Mouse (Mus musculus) adipose tissue, adult 10 weeks (tissue): Measurements from ENCODE around the gene Pcyt1a. TPM values are rescaled to one million over a fixed set of nuclear protein-coding genes. Genes with fewer than 3 reads are reported as not detected.

Source experiments
- polyA plus RNA-seq: library from polyadenylated mRNA; stranded (reverse); fragments of 350-450 nt; fragmentation: Illumina TruSeq; extraction: RNeasy Lipid Tissue Mini Kit (QIAGEN cat#74804); gene quantifications from one replicate; pipeline ENCODE4 v1.2.3, GENCODE M21; 2014; ENCODE audit warnings: low read depth, low replicate concordance

Gene Pcyt1a
- polyA plus RNA-seq: 27.3 TPM

DNA sequence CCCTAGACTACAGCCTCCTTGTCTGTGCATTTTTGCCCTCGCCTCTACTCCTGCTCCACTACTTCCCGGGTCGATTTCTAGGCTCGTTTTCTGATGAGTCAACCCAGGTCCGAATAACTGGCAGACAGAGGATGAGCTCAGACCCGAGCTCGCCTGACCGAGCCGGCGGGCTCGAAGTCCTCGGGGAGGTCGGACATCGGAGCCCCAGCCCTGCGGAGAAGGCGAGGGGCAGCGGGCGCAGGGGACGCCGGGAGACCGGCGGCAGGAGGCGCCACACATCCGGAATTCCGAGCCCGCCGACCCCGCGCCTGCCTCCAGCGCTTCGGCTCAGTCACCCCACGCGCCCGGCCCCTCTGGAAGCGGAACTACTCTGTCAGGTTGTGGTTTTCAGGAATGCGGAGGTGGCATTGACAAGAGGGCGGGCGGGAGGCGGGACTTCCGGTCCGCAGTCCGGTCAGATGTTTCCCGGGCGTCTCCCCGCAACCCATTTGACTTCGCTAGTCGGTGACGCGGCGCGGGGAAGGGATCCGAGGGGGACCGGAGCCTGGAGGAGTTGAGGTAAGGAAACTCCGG is at the start of gene Pcyt1a:
Gene Pcyt1a (plus strand): TSS at position 448 of the 573 bp plus-strand sequence.

DNA sequence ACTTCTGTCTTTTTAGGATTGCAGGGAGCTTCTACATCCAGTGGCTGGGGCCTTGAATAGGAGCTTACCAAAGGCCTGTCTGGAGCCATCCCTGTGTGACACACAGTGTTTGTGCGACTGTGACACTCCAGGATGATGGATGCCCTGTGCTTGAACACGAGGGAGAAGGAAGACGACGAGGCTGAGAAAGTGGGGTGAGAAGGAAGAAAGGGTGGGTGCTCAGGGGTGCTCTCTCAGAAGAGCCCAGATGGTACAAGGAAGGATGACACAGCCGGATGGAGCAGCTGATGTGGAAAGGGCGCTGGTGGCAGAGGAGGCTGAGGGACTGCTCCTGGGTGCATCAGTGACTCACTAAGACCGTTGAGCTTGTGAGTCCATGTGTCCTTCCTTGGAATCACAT is 30.5 kb upstream of the Pcyt1a start, which contains the start of gene Tm4sf19:
Gene Tm4sf19 (plus strand): TSS at position 240 of the 400 bp plus-strand sequence.

DNA sequence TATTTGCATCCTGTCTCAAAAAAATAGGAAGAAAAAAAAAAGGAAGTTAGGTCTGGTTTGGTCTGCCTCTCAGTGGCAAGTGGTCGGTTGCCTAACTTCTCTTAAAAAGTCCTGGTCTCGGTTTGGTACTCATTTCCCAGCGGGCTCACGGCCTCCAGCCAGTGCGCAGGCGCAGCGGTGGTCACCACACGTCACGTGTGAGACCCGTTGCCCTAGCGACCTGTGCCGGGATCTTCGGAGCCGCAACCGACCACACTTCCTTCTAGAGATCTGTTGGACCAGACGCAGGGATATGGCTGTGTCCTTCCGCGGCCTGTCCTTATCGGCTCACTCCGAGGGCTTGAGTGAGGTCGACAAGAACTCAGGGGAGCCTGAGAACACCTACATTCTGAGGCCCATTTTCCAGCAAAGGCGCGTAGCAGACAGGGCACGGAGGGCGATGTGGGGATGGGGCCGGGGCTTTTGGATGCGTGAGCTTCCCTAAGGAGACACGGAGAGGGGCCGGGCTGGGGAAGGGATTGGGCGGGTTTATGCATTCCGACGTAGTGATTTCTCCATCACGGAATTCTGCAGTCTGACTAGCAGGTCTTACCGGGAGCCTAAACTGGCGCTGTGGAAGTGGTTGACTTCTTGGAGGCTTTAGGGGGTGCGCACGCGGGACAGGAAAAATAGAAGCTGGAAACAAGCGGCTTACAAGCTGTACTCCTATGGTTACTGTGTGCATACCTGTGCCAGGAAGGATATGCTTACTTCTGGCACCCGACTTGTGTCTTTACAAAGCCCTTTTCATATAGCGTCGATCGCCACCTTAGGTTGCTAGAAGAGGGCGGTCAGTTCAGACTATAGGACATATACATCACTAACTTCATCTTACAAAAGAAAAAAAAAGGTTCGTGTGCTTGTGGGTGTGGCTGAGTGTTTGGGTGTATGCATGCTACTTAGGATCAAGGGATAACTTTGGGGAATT is 10.9 kb upstream of the Pcyt1a start, which contains the start of gene Tctex1d2:
Gene Tctex1d2 (plus strand): TSS at position 186 of the 967 bp plus-strand sequence.

DNA sequence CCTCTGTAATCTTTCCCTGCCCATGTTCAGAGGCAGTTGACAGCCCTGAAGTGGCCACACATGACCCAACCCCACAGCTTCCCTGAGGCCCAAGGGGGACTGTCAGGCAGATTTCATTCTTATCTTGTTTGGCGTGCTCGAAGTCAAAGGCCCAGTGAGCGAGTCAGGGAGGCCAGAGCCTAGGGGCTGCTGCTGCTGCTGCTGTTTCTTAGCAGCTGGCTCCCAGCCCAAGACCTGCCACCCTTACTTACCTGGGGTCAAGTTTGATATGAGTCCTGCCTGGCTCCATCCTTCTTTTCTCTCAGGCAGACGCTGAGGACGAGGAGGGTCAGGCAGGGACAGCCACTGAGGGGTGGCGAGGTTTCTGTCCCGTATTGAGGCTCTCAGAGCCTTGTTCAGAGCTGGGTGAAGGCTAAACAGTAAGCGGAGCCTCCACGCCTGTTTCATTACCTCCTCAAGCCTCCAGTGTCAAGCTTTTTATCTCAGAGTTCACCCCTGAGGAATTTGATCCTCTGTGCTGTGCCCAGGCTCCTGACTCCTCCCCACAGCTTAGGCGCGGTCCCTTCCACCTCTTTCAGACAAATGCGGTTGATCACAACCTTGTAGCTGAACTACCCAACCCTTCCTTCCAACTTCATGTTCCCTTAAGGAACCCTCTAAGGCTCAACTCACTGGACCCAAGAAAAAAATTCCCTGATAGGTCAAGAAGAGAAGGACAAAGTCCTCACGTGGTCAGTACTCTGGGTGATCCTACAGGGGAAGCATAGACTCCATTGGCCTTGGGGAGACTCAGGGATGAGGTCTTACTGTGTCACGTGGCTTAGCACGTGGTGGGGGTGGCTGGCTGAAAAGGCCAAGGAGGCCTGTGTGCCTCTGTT is 56.8 kb downstream of the Pcyt1a start, which contains the start of gene Slc51a:
Gene Slc51a (minus strand): TSS at position 646 of the 878 bp plus-strand sequence.

DNA sequence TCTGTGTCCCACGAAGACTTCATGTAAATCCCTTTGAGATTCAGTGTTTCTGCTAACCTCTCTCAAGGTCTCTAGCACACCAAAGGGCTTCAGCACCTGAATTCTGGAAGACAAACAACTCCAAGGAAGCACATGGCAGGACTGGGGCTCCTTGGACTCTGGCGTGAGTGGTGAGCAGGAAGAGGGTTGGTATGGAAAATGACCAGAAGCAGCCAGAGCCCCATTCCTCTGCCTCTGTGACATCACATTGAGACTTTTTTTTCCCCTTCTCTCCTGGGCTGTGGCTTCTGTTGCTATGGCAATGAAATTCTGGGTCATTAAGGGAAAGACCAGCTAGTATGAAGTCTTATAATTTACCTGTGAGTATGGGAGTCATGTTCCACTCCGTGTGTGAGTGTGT is 65.2 kb downstream of the Pcyt1a start, which contains the start of gene Zdhhc19:
Gene Zdhhc19 (plus strand): TSS at position 301 of the 400 bp plus-strand sequence.

Other genes with a start within 250 kb of the Pcyt1a start
- 26.0 TPM for gene Fbxo45, start 183.8 kb upstream of the Pcyt1a start, polyA plus RNA-seq
- gene Wdr53, start 183.7 kb upstream of the Pcyt1a start, polyA plus RNA-seq: 19.4 TPM
- gene Smco1, start 159.5 kb upstream of the Pcyt1a start, polyA plus RNA-seq: not detected
- gene Rnf168, start 153.5 kb upstream of the Pcyt1a start, polyA plus RNA-seq: 11.2 TPM
- 9.5 TPM for gene Ubxn7, start 98.7 kb upstream of the Pcyt1a start, polyA plus RNA-seq
- gene Tm4sf19, start 30.4 kb upstream of the Pcyt1a start, polyA plus RNA-seq: 0.83 TPM
- gene Tctex1d2, start 11.2 kb upstream of the Pcyt1a start, polyA plus RNA-seq: 26.9 TPM
- gene Slc51a, start 57.0 kb downstream of the Pcyt1a start, polyA plus RNA-seq: not detected
- gene Zdhhc19, start 65.3 kb downstream of the Pcyt1a start, polyA plus RNA-seq: 1.6 TPM
- 24.1 TPM for gene Tfrc, start 178.0 kb downstream of the Pcyt1a start, polyA plus RNA-seq
- gene Tnk2, start 213.0 kb downstream of the Pcyt1a start, polyA plus RNA-seq: 58.0 TPM